Mouse (Mus musculus) brain, embryonic 14.5 days (tissue): Measurements from ENCODE around the gene Myo1d.

Experiments
- CTCF ChIP-seq: fragments of 200-500 bp; IDR thresholded peaks from 2 replicates; pipeline ENCODE4 v1.5.1; 2012; ENCODE audit warnings: inconsistent platforms, mild to moderate bottlenecking, moderate library complexity, borderline replicate concordance; ENCODE audit not compliant: insufficient read depth, insufficient read length; ENCODE audit errors: extremely low read depth
- POLR2A ChIP-seq: fragments of 200-500 bp; IDR thresholded peaks from 2 replicates; pipeline ENCODE4 v1.6.1; 2012; ENCODE audit warnings: mild to moderate bottlenecking, inconsistent platforms, borderline replicate concordance; ENCODE audit not compliant: poor library complexity, insufficient read depth, insufficient read length, severe bottlenecking; ENCODE audit errors: extremely low read depth

DNA sequence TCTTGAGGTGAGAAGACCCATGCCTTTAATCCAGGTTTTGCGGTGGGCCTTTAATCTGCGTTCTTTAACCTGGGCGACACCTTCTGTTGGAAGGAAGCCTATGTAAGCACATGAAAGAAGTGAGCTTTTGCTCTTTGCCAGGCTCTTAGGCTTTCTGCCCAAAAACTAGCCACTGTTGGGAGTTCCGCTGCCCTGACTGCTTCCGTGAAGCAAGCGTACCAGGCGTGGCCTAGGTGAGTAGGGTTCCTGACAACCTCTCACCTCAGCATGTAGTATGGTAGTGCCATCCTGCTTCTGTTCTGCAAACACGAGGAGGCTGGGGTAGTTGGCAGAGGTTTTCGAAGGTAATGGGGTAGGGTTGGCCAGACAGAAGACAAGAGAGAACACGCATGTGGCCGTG lies 305.0 kb downstream of the Myo1d start:
- TF ChIP-seq CTCF (no peak), POLR2A (no peak)
